Mouse (Mus musculus) midbrain, postnatal 0 days (tissue): ENCODE data around the gene Teddm1b. TPM values are rescaled to one million over a fixed set of nuclear protein-coding genes. Genes with fewer than 3 reads are reported as not detected.
"Not testable (repeated sequence)": the region's sequence is repeated elsewhere in the genome, so short reads cannot be mapped to it uniquely, and the experiment has no call there.

Experiments
- ATAC-seq: fragments of 200-750 bp; cut with Nextera tagmentation; 2 replicates; pipeline ENCODE4 v1.8.0; 2017; ENCODE audit warnings: moderate number of reproducible peaks, mild to moderate bottlenecking, moderate TSS enrichment, moderate library complexity; ENCODE audit not compliant: low FRiP score
- DNase-seq: peaks from one replicate; pipeline ENCODE4 v3.0.0-alpha.2; 2015; ENCODE audit warnings: low spot score
- H3K27ac ChIP-seq: fragments of 300-500 bp; sonication (generic); 2 replicates; pipeline ENCODE4 v1.5.1; 2014; ENCODE audit warnings: low read depth, mild to moderate bottlenecking, low read length, mixed read lengths
- H3K27me3 ChIP-seq: fragments of 300-500 bp; sonication (generic); 2 replicates; pipeline ENCODE4 v1.6.1; 2014; ENCODE audit warnings: low read length, control low read depth, mixed read lengths; ENCODE audit not compliant: insufficient read depth
- H3K36me3 ChIP-seq: fragments of 300-500 bp; sonication (generic); 2 replicates; pipeline ENCODE4 v1.6.1; 2014; ENCODE audit warnings: low read length, control low read depth, mixed read lengths; ENCODE audit not compliant: insufficient read depth
- H3K4me1 ChIP-seq: fragments of 300-500 bp; sonication (generic); 2 replicates; pipeline ENCODE4 v1.6.1; 2014; ENCODE audit warnings: mild to moderate bottlenecking, control low read depth, antibody characterized with exemption, low read length, mixed read lengths; ENCODE audit not compliant: insufficient read depth
- H3K4me2 ChIP-seq: fragments of 300-500 bp; sonication (generic); 2 replicates; pipeline ENCODE4 v1.6.1; 2014; ENCODE audit warnings: low read depth, mild to moderate bottlenecking, low read length, mixed read lengths; ENCODE audit not compliant: poor library complexity, severe bottlenecking
- H3K4me3 ChIP-seq: fragments of 300-500 bp; sonication (generic); 2 replicates; pipeline ENCODE4 v1.5.1; 2014; ENCODE audit warnings: low read depth, mild to moderate bottlenecking, low read length, moderate library complexity
- H3K9ac ChIP-seq: fragments of 300-500 bp; sonication (generic); replicated peaks from 2 replicates; pipeline ENCODE4 v1.6.1; 2014; ENCODE audit warnings: mild to moderate bottlenecking, low read length, moderate library complexity, mixed read lengths; ENCODE audit not compliant: poor library complexity, severe bottlenecking
- H3K9me3 ChIP-seq: fragments of 300-500 bp; sonication (generic); 2 replicates; pipeline ENCODE4 v1.6.1; 2016; ENCODE audit warnings: low read length, control low read depth
- CTCF ChIP-seq: IDR thresholded peaks from 2 replicates; pipeline ENCODE4 v1.5.1; 2016; ENCODE audit warnings: antibody characterized with exemption, mild to moderate bottlenecking
- WGBS: fragments of 180-500 bp; shearing (Covaris S2); extraction: QIAGEN DNeasy Blood & Tissue Kit; methylation state at CpG from one replicate; pipeline ENCODE4 v1.1.7; 2014; 5-methylcytosine and 5-hydroxymethylcytosine counted together
- polyA plus RNA-seq: library from polyadenylated mRNA; unstranded; fragments of >200 nt; fragmentation: Nextera tagmentation; extraction: Ambion mirVana; gene quantifications from 2 replicates; pipeline ENCODE4 v1.2.1, GENCODE M21; 2015
- total RNA-seq: library from RNA; depleted of rRNA; stranded (reverse); fragments of >200 nt; gene quantifications from 2 replicates; pipeline ENCODE4 v1.2.3, GENCODE M21; 2014

Teddm1b gene
- total and polyA plus RNA-seq, 2 experiments from 2014 or later = 0.21 TPM; not detected in 1

DNA sequence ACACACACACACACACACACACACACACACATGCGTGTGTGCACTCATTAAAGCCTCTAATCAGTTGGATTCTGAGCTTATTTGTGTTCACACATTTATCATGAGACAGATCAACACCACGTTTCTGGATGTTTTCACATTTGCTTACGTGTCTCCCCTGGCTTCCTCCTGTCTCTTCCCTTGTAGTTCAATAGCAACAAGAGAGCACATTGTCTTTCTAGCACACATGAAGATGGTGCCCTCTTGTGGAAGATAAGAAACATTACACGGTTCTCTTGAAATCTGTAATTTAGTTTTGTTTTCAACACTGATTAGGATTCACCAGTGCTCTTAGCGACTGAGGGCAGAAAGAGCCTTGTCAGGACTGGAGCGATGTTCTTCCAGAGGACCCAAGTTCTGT, 27.3 kb upstream of the Teddm1b start:
- no peak overlapping the region for H3K4me2 ChIP-seq
- H3K36me3 ChIP-seq = no peaks in the 10 kb centered on the region
- no peaks in the 10 kb centered on the region for H3K27me3 ChIP-seq
- DNase-seq = peak; percentile 87
- no peak for ATAC-seq
- H3K9ac ChIP-seq = no peak overlapping the region
- H3K9me3 ChIP-seq = no peaks in the 10 kb centered on the region
- no peaks in the 10 kb centered on the region for H3K4me1 ChIP-seq
- peak; percentile 90 for TF ChIP-seq CTCF
- no peak overlapping the region for H3K27ac ChIP-seq
- H3K4me3 ChIP-seq = no peak overlapping the region
- WGBS = 31% methylated on average over 6 of the region's 6 CpGs

DNA sequence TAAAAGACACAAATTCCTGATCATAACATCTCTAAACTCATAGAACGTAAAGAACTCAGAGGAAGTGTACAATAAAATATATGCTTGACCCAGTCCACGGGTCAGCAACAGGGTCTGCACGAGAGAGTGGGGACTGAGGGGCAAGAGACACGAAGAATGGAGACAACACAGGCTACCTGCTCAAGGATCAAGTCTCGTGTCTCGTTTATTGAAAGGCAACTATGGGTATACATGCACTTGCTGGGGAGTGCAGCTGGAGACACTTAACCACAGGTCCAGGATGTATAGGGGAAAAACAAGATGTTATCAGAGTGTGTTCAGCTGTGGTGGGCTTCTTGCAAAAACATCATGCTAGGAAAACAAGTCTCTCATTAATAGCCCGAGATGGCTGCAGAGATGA, 21.4 kb upstream of the Teddm1b start:
- H3K4me3 ChIP-seq, H3K4me2 ChIP-seq, H3K36me3 ChIP-seq, H3K9ac ChIP-seq, H3K4me1 ChIP-seq, H3K9me3 ChIP-seq, H3K27ac ChIP-seq, ATAC-seq, DNase-seq, H3K27me3 ChIP-seq: not testable (repeated sequence)
- 90% methylated on average over 7 of the region's 7 CpGs for WGBS

DNA sequence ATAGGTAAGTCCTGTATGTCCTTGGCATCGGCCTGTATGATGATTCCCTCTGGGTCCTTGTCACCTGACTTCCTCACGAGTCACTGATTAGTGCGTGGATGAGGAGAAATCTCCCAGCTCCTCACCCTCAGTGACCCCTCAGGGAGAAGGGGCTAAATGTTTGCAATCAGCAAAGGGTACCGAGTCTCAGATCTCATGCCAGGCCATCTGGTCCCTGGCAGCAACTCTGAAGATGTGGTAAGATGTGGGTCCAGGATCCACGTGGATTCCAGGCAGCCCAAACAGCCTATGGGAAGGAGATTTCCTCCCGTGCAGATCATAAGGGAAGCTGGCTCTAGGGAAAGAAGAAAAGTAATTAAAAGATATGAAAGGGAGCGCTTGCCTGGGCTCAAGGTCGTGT, 18.2 kb upstream of the Teddm1b start:
- Histone ChIP-seq H3K9me3 (no peaks in the 10 kb centered on the region), H3K36me3 (no peaks in the 10 kb centered on the region), H3K9ac (no peak overlapping the region), H3K27ac (no peak overlapping the region), H3K4me3 (no peak overlapping the region), H3K27me3 (no peaks in the 10 kb centered on the region), H3K4me1 (no peaks in the 10 kb centered on the region), H3K4me2 (no peak overlapping the region)
- WGBS = 73% methylated on average over 8 of the region's 8 CpGs
- no peak for ATAC-seq
- peak; percentile 19 for DNase-seq
- TF ChIP-seq CTCF = no peak

DNA sequence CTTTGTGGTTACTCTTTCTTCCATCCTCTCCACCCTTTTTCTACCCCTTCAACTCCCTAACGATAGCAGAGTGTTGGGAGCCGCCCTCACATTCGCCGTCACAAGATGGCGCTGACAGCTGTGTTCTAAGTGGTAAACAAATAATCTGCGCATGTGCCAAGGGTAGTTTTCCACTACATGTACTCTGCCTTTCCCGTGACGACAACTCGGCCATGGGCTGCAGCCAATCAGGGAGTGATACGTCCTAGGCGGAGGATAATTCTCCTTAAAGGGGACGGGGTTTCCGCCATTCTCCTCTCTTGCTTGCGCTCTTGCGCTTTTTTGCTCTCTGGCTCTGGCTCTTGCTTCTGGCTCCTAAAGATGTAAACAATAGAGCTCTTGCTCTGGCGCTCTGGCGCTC, 6.2 kb downstream of the Teddm1b start:
- ATAC-seq, H3K27me3 ChIP-seq, H3K9ac ChIP-seq, H3K4me3 ChIP-seq, H3K4me1 ChIP-seq, H3K4me2 ChIP-seq, DNase-seq, H3K27ac ChIP-seq, H3K36me3 ChIP-seq, H3K9me3 ChIP-seq: not testable (repeated sequence)
- 96% methylated on average over 17 of the region's 17 CpGs for WGBS

DNA sequence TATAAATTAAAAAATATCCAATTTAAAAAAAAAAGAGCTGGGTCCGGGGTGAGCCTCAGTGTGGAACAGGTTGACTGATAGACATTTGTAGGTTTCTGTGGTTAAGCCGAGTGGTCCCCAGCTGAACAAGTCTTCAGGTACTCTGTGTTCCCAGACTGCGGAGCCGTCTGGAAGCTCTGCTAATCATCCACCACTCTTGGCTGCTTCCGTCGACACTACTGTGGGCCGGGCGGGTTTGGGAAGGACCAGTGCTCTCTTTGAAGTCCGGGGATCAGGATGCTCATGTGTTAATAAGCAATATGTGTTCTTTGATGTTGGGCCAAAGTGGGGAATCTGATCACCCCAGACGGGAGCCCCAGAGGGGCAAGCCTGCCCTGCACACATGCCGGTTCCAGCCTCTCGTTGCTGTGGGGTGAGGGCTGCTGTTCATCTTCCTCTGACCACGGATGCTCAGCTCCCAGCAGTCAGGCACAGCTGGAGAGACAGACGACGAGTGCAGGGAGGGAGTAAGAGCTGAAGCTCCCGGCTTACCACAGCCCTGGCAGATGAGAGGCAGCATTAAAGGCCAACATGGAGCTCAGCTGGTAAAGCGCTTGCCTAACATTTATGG, 12.0 kb downstream of the Teddm1b start:
- no peak for TF ChIP-seq CTCF
- Histone ChIP-seq H3K36me3 (no peaks in the 10 kb centered on the region), H3K9me3 (no peaks in the 10 kb centered on the region), H3K4me1 (no peaks in the 10 kb centered on the region), H3K4me3 (no peak overlapping the region), H3K27me3 (no peaks in the 10 kb centered on the region), H3K27ac (no peak overlapping the region), H3K4me2 (no peak overlapping the region), H3K9ac (no peak overlapping the region)
- ATAC-seq (peak; percentile 44; the same call in 1 of the 2 replicates), DNase-seq (peak; percentile 19)
- 27% methylated on average over 17 of the region's 17 CpGs for WGBS

DNA sequence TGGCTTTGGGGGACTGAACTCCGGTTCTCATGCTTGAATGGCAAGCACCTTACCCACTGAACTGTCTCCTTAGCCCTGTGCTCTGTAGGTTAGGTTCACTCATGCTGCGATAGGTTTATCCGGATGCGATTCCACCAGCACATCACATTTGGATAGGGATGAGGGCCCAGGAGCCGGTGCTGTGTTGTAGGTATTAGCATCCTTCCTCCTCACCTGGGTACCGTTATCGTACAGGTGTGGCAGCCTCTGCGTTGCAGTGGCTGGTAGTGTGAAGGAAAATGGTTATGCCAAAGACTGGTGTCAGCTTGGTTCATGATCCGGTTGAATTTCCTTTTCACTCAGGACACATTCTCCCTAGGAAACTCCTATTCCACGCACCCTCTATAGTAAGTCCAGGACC, 16.0 kb downstream of the Teddm1b start:
- no peak overlapping the region for H3K27ac ChIP-seq
- ATAC-seq (no peak), DNase-seq (no peak)
- no peaks in the 10 kb centered on the region for H3K36me3 ChIP-seq
- no peaks in the 10 kb centered on the region for H3K4me1 ChIP-seq
- H3K27me3 ChIP-seq = no peaks in the 10 kb centered on the region
- H3K9ac ChIP-seq = no peak overlapping the region
- TF ChIP-seq CTCF = no peak
- 96% methylated on average over 10 of the region's 10 CpGs for WGBS
- no peak overlapping the region for H3K4me2 ChIP-seq
- H3K4me3 ChIP-seq = no peak overlapping the region
- no peaks in the 10 kb centered on the region for H3K9me3 ChIP-seq
